Mouse (Mus musculus): Measurements from ENCODE around the gene Acot7.

DNA sequence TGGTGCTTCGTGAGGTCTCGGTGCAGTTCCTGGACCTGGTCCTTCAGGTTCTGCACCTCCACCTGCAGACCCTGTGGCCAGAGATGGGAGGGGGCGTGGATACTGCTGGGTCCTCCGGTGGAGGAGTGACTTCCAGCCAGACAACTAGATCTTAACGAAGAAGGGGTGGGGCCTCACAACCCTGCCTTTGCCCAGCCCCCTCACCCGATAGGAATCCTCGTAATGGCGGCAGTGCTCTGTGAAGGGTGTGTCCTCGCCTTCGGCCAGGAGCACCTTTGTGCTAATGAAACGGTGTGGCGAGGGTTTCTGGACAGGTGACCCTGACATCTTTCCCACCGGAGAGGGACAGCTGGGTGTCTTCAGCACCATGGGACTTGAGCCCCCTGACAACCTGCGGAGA is 134.3 kb downstream of the Acot7 start:
- no peak for TF ChIP-seq TAL1 (IDR thresholded peaks at IDR 0.05; ENCODE audit: low read length)
- no peak for TF ChIP-seq GATA1 (IDR thresholded peaks at IDR 0.05; ENCODE audit: low read length)
